Mouse (Mus musculus) lung, postnatal 0 days (tissue): ENCODE data around the gene Smtn.

Experiments
- CTCF ChIP-seq: IDR thresholded peaks from 2 replicates; pipeline ENCODE4 v1.5.1; 2016; ENCODE audit warnings: antibody characterized with exemption, mild to moderate bottlenecking
- EP300 ChIP-seq: IDR thresholded peaks from 2 replicates; pipeline ENCODE4 v1.6.1; 2016; ENCODE audit warnings: antibody characterized with exemption, mild to moderate bottlenecking, control low read depth

GRCm38 (mm10) chr11:3547969-3548368, 7.6 kb upstream of the Smtn start:
- no peak for TF ChIP-seq CTCF
- no peak for TF ChIP-seq EP300
